Mouse (Mus musculus): ENCODE results near the gene Sf3b3. TPM values are rescaled to one million over a fixed set of nuclear protein-coding genes. Genes with fewer than 3 reads are reported as not detected.
A peak's percentile ranks its signal among the peaks of the same experiment; 100 is the strongest.

Sf3b3 gene
- total and polyA plus RNA-seq, 3 experiments = 167 to 224 (median 170) TPM

- Histone ChIP-seq H3K79me2 (ENCODE audit: control insufficient read depth, insufficient read depth, low read length, poor library complexity) (no peaks in the 10 kb centered on the region), H3K27ac (ENCODE audit: control insufficient read depth, low read depth, low read length) (no peak overlapping the region), H3K4me3 (ENCODE audit: control insufficient read depth in 1 of 2, insufficient read depth in 1 of 2, low read depth in 2 of 2, low read length in 2 of 2) (no peak overlapping the region), H3K27me3 (ENCODE audit: control insufficient read depth in 1 of 2, insufficient read depth in 2 of 2, low read length in 2 of 2) (peaks cover 4 to 8% of the 10 kb centered on the region in 2 experiments), H3K36me3 (ENCODE audit: control insufficient read depth in 1 of 2, insufficient read depth in 2 of 2, low read length in 2 of 2) (no peaks in the 10 kb centered on the region), H3K9ac (ENCODE audit: control insufficient read depth, low read depth, low read length, poor library complexity, severe bottlenecking) (no peak overlapping the region), H3K4me1 (ENCODE audit: control insufficient read depth in 1 of 2, insufficient read depth in 2 of 2, low read length in 2 of 2) (no peaks in the 10 kb centered on the region), H3K9me3 (replicated peaks; ENCODE audit: insufficient read depth, low read length) (no peaks in the 10 kb centered on the region)
- no peak for DNase-seq (ENCODE audit: low read depth, low spot score)
- TF ChIP-seq MYC (IDR thresholded peaks at IDR 0.05; ENCODE audit: low read depth, low read length) (no peak), GATA1 (IDR thresholded peaks at IDR 0.05; ENCODE audit: low read depth, low read length) (no peak), RAD21 (IDR thresholded peaks at IDR 0.05; ENCODE audit: low read depth, low read length) (no peak), ETS1 (IDR thresholded peaks at IDR 0.05; ENCODE audit: low read depth, low read length) (no peak), BHLHE40 (IDR thresholded peaks at IDR 0.05; ENCODE audit: borderline replicate concordance, low read depth, low read length) (no peak), ZNF384 (IDR thresholded peaks at IDR 0.05; ENCODE audit: low read depth, low read length) (no peak), NRF1 (IDR thresholded peaks at IDR 0.05; ENCODE audit: insufficient read depth, low read depth, low read length, poor library complexity, severe bottlenecking) (no peak), MXI1 (IDR thresholded peaks at IDR 0.05; ENCODE audit: low read depth, low read length) (no peak), CHD2 (IDR thresholded peaks at IDR 0.05; ENCODE audit: low read length) (no peak), TAL1 (IDR thresholded peaks at IDR 0.05; ENCODE audit: low read length) (no peak), NELFE (IDR thresholded peaks at IDR 0.05; ENCODE audit: low read depth, low read length) (no peak), POLR2A (IDR thresholded peaks at IDR 0.05; ENCODE audit: control insufficient read depth in 1 of 2, insufficient read depth in 1 of 2, low read depth in 1 of 2, low read length in 2 of 2, poor library complexity in 1 of 2) (no peak), SMC3 (IDR thresholded peaks at IDR 0.05; ENCODE audit: low read depth, low read length) (no peak), E2F4 (IDR thresholded peaks at IDR 0.05; ENCODE audit: borderline replicate concordance, low read depth, low read length) (no peak), MYB (IDR thresholded peaks at IDR 0.05; ENCODE audit: low read depth, low read length) (no peak), USF2 (IDR thresholded peaks at IDR 0.05; ENCODE audit: borderline replicate concordance in 1 of 2, insufficient read depth in 1 of 2, low read depth in 1 of 2, low read length in 2 of 2) (no peak), MAZ (IDR thresholded peaks at IDR 0.05; ENCODE audit: low read depth, low read length) (no peak), EP300 (IDR thresholded peaks at IDR 0.05; ENCODE audit: low read depth in 1 of 2, low read length in 2 of 2) (no peak)
Measured at GRCm38 (mm10) chr8:110775721-110776120, 70.9 kb downstream of the Sf3b3 start.

GRCm38 (mm10) chr8:110775316-110775715, 71.3 kb downstream of the Sf3b3 start:
- Histone ChIP-seq H3K9me3 (replicated peaks; ENCODE audit: insufficient read depth, low read length) (no peaks in the 10 kb centered on the region), H3K79me2 (ENCODE audit: control insufficient read depth, insufficient read depth, low read length, poor library complexity) (no peaks in the 10 kb centered on the region), H3K4me1 (ENCODE audit: control insufficient read depth in 1 of 2, insufficient read depth in 2 of 2, low read length in 2 of 2) (no peaks in the 10 kb centered on the region), H3K27me3 (ENCODE audit: control insufficient read depth in 1 of 2, insufficient read depth in 2 of 2, low read length in 2 of 2) (peaks cover 2 to 6% of the 10 kb centered on the region in 2 experiments; a peak in 3 of 4 replicates), H3K36me3 (ENCODE audit: control insufficient read depth in 1 of 2, insufficient read depth in 2 of 2, low read length in 2 of 2) (no peaks in the 10 kb centered on the region), H3K9ac (ENCODE audit: control insufficient read depth, low read depth, low read length, poor library complexity, severe bottlenecking) (no peak overlapping the region), H3K27ac (ENCODE audit: control insufficient read depth, low read depth, low read length) (no peak overlapping the region), H3K4me3 (ENCODE audit: control insufficient read depth in 1 of 2, insufficient read depth in 1 of 2, low read depth in 2 of 2, low read length in 2 of 2) (no peak overlapping the region)
- DNase-seq (ENCODE audit: low read depth, low spot score) = peak; percentile 41
- TF ChIP-seq EP300 (IDR thresholded peaks at IDR 0.05; ENCODE audit: low read depth in 1 of 2, low read length in 2 of 2) = no peak
- no peak for TF ChIP-seq NRF1 (IDR thresholded peaks at IDR 0.05; ENCODE audit: insufficient read depth, low read depth, low read length, poor library complexity, severe bottlenecking)
- peak; percentile 24 for TF ChIP-seq RAD21 (IDR thresholded peaks at IDR 0.05; ENCODE audit: low read depth, low read length)
- no peak for TF ChIP-seq CHD1 (IDR thresholded peaks at IDR 0.05; ENCODE audit: low read depth, low read length)
- TF ChIP-seq CTCF (IDR thresholded peaks at IDR 0.05 in 2 of 3, conservative IDR thresholded peaks at IDR 0.05 in 1 of 3; ENCODE audit: control insufficient read depth in 1 of 3, insufficient read depth in 1 of 3, low read depth in 2 of 3, low read length in 3 of 3, poor library complexity in 1 of 3, severe bottlenecking in 1 of 3) = peak; percentile 60 to 75 (median 65)
- no peak for TF ChIP-seq TAL1 (IDR thresholded peaks at IDR 0.05; ENCODE audit: low read length)
- peak; percentile 60 for TF ChIP-seq SMC3 (IDR thresholded peaks at IDR 0.05; ENCODE audit: low read depth, low read length)
